Mouse (Mus musculus): ENCODE measurements at regions not wholly inside any gene's neighbourhood (a gene's known extent, or its start where the extent isn't known, plus 50 kb on each side); places are given as distances from the start of the nearest gene placed in this dataset.
A peak's percentile ranks its signal among the peaks of the same experiment; 100 is the strongest.

DNA sequence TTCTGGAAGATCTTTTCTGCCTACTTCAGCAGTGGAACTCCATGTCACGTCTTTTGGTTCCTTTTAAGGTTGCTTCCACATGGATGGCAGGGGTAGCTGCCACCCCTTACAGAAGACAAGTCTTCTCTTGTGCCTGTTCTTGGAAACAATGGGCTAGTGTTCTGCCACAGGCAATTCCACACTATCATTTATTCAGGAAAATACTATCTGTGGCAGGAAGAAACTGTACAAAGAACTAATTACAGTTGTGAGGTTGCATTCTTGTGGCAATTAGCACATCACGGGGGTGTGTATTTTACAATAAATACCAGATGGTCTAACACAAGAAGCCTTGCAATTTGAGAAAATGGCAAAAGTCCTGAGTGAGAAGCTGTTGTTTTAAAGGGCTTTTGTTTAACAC lies 489.8 kb downstream of the Ccdc50 start:
- no peak overlapping the region for H3K4me3 ChIP-seq
- H3K9me3 ChIP-seq, result no peaks in the 10 kb centered on the region
- no peak overlapping the region for H3K9ac ChIP-seq
- no peak for ATAC-seq (ENCODE audit: low FRiP score, low read depth)
- H3K4me2 ChIP-seq (replicated peaks), result no peak overlapping the region
- no peak overlapping the region for H3K27ac ChIP-seq
- no peaks in the 10 kb centered on the region for H3K4me1 ChIP-seq
- no peaks in the 10 kb centered on the region for H3K36me3 ChIP-seq
- WGBS, result 39% methylated on average over 2 of the region's 2 CpGs
- H3K27me3 ChIP-seq (replicated peaks), result no peaks in the 10 kb centered on the region

- H3K9ac ChIP-seq, result no peak overlapping the region
- H3K27ac ChIP-seq, result no peak overlapping the region
- no peaks in the 10 kb centered on the region for H3K27me3 ChIP-seq (replicated peaks)
- H3K4me2 ChIP-seq (replicated peaks), result no peak overlapping the region
- no peak overlapping the region for H3K4me3 ChIP-seq
- 81% methylated on average over 3 of the region's 3 CpGs for WGBS
- H3K4me1 ChIP-seq, result no peaks in the 10 kb centered on the region
- no peaks in the 10 kb centered on the region for H3K36me3 ChIP-seq
- no peaks in the 10 kb centered on the region for H3K9me3 ChIP-seq
- no peak for ATAC-seq (ENCODE audit: low FRiP score, low read depth)
These were observed 490.3 kb downstream of the Ccdc50 start for GRCm38 (mm10) chr16:27878950-27879349.

DNA sequence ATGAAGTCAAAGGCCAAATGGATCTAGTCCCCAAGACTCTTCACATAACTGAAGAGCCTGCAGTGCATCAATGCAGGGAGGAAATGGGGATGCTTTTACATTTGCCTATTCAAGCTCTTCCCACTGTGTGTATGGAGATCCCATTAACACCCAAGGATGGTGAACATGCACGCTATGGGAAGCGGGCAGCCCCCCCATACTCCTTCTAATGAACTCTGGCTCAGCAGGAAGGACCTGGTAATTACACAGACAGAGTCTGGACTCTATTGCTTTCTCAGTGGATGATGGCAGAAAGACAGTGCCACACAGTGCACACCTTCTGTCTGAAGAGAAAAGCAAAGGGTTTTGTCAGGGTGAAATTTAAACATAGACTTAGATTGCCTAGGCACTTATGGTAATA lies 495.7 kb downstream of the Ccdc50 start:
- Histone ChIP-seq H3K9me3 (no peaks in the 10 kb centered on the region), H3K27me3 (replicated peaks) (no peaks in the 10 kb centered on the region), H3K9ac (no peak overlapping the region), H3K4me3 (no peak overlapping the region), H3K4me1 (no peaks in the 10 kb centered on the region), H3K36me3 (no peaks in the 10 kb centered on the region), H3K27ac (no peak overlapping the region), H3K4me2 (replicated peaks) (no peak overlapping the region)
- WGBS, result 17% methylated on average over 2 of the region's 2 CpGs
- ATAC-seq (ENCODE audit: low FRiP score, low read depth), result no peak; the same call in 1 of the 2 replicates

GRCm38 (mm10) chr16:27906036-27906435 lies 517.4 kb downstream of the Ccdc50 start:
- H3K4me2 ChIP-seq (replicated peaks), result no peak overlapping the region
- no peaks in the 10 kb centered on the region for H3K27me3 ChIP-seq (replicated peaks)
- H3K4me3 ChIP-seq, result no peak overlapping the region
- ATAC-seq (ENCODE audit: low FRiP score, low read depth), result no peak
- no peaks in the 10 kb centered on the region for H3K36me3 ChIP-seq
- no peaks in the 10 kb centered on the region for H3K4me1 ChIP-seq
- H3K27ac ChIP-seq, result no peak overlapping the region
- no peaks in the 10 kb centered on the region for H3K9me3 ChIP-seq
- no peak overlapping the region for H3K9ac ChIP-seq
- whole genome bisulfite sequencing, result 5% methylated on average over 2 of the region's 2 CpGs

DNA sequence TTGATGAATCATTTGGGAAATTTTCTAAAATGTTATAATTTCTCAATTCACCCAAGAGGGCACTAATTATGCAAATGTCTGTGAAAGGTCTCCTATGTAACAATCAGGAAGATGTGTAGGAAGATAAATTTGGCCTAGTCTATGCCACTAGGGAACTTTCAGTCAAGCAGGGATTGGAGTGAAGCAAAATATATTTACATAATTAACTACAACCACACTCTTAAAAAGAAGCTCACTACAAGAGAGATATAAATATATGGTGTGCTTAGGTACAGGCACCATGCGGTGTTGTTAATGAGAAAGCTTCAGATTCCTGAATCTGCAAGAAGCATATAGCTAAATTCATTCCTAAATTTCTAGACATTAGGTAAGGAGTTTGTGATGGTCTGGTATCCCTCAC lies 526.8 kb downstream of the Ccdc50 start:
- WGBS, result 89% methylated on average over 1 of the region's 1 CpGs
- peak; percentile 33; the same call in 1 of the 2 replicates for ATAC-seq (ENCODE audit: low FRiP score, low read depth)

GRCm38 (mm10) chr16:27925528-27926360 lies 537.1 kb downstream of the Ccdc50 start:
- no peak for ATAC-seq (ENCODE audit: low FRiP score, low read depth)
- Histone ChIP-seq H3K4me2 (replicated peaks) (no peak overlapping the region), H3K27ac (no peak overlapping the region), H3K27me3 (replicated peaks) (no peaks in the 10 kb centered on the region), H3K4me3 (no peak overlapping the region), H3K9me3 (no peaks in the 10 kb centered on the region), H3K4me1 (no peaks in the 10 kb centered on the region), H3K9ac (no peak overlapping the region), H3K36me3 (no peaks in the 10 kb centered on the region)
- 66% methylated on average over 7 of the region's 7 CpGs for WGBS

More for the DNA sequence above, 526.8 kb downstream of the Ccdc50 start:
- Histone ChIP-seq H3K9me3 (no peaks in the 10 kb centered on the region), H3K4me1 (no peaks in the 10 kb centered on the region), H3K36me3 (no peaks in the 10 kb centered on the region), H3K4me2 (replicated peaks) (no peak overlapping the region), H3K9ac (no peak overlapping the region), H3K27me3 (replicated peaks) (no peaks in the 10 kb centered on the region), H3K4me3 (no peak overlapping the region), H3K27ac (no peak overlapping the region)

- Histone ChIP-seq H3K9ac (no peak overlapping the region), H3K4me1 (no peaks in the 10 kb centered on the region), H3K27me3 (replicated peaks) (no peaks in the 10 kb centered on the region), H3K9me3 (no peaks in the 10 kb centered on the region), H3K4me2 (replicated peaks) (no peak overlapping the region), H3K27ac (no peak overlapping the region), H3K36me3 (no peaks in the 10 kb centered on the region), H3K4me3 (no peak overlapping the region)
- no peak for ATAC-seq (ENCODE audit: low FRiP score, low read depth)
- 24% methylated on average over 1 of the region's 1 CpGs for WGBS
These were observed 537.6 kb downstream of the Ccdc50 start for GRCm38 (mm10) chr16:27926361-27926651.

GRCm38 (mm10) chr16:27949291-27949690 lies 560.6 kb downstream of the Ccdc50 start:
- ATAC-seq (ENCODE audit: low FRiP score, low read depth), result no peak

DNA sequence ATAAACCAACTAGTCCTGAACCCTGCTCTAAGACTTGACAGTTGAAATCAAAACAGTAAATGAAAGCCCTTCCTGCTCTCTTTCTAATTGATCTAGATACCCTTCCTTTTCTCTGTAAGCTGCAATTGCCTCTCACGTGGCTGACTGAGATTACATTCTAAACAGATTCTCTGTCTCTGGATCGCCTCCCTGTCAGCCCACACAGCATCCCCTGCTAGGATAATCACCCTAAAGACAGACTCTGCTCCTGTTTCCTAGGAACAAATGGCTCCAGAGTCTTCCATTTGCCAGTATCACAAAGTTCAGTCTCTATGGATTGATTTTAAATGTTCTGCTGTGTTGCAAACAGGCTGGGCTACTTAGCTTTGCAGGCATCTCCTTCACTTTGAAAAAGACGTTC lies 561.1 kb downstream of the Ccdc50 start:
- Histone ChIP-seq H3K4me1 (no peaks in the 10 kb centered on the region), H3K4me2 (replicated peaks) (no peak overlapping the region), H3K9ac (no peak overlapping the region), H3K27me3 (replicated peaks) (no peaks in the 10 kb centered on the region), H3K4me3 (no peak overlapping the region), H3K9me3 (no peaks in the 10 kb centered on the region), H3K36me3 (no peaks in the 10 kb centered on the region), H3K27ac (no peak overlapping the region)
- ATAC-seq (ENCODE audit: low FRiP score, low read depth), result no peak
- WGBS, result 33% methylated on average over 3 of the region's 3 CpGs

More at GRCm38 (mm10) chr16:27949291-27949690, 560.6 kb downstream of the Ccdc50 start:
- no peaks in the 10 kb centered on the region for H3K4me1 ChIP-seq
- no peak overlapping the region for H3K4me2 ChIP-seq (replicated peaks)
- 83% methylated on average over 3 of the region's 3 CpGs for WGBS
- no peaks in the 10 kb centered on the region for H3K9me3 ChIP-seq
- no peaks in the 10 kb centered on the region for H3K27me3 ChIP-seq (replicated peaks)
- no peaks in the 10 kb centered on the region for H3K36me3 ChIP-seq
- H3K9ac ChIP-seq, result no peak overlapping the region
- no peak overlapping the region for H3K27ac ChIP-seq
- H3K4me3 ChIP-seq, result no peak overlapping the region

DNA sequence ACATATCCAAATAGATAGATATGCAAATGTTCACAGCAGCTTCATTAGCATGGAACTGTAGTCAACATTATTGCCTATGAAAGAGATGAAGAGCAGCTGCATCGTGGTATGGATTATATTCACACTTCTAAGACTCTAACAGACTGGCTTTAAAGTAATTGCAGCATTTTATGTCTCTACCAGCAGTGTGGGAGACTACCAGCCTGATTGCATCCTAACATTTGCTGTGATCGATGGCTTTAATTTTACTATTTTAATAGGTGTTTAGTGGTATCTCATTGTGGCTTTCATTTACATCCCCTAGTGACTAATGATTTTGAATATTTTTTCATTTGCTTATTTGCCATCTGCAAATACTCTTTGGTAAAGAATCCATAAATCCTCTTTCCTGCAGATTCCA lies 574.1 kb downstream of the Ccdc50 start:
- ATAC-seq (ENCODE audit: low FRiP score, low read depth), result peak; percentile 88
- H3K4me3 ChIP-seq, result no peak overlapping the region
- H3K9ac ChIP-seq, result no peak overlapping the region
- no peaks in the 10 kb centered on the region for H3K27me3 ChIP-seq (replicated peaks)
- H3K27ac ChIP-seq, result no peak overlapping the region
- no peak overlapping the region for H3K4me2 ChIP-seq (replicated peaks)
- H3K4me1 ChIP-seq, result no peaks in the 10 kb centered on the region
- no peaks in the 10 kb centered on the region for H3K36me3 ChIP-seq
- no peaks in the 10 kb centered on the region for H3K9me3 ChIP-seq
- WGBS, result 63% methylated on average over 2 of the region's 2 CpGs

GRCm38 (mm10) chr16:27978730-27979440 lies 590.2 kb downstream of the Ccdc50 start:
- no peaks in the 10 kb centered on the region for H3K4me1 ChIP-seq
- ATAC-seq (ENCODE audit: low FRiP score, low read depth), result no peak
- no peak overlapping the region for H3K4me2 ChIP-seq (replicated peaks)
- WGBS, result 87% methylated on average over 4 of the region's 4 CpGs
- H3K9ac ChIP-seq, result no peak overlapping the region
- H3K27me3 ChIP-seq (replicated peaks), result no peaks in the 10 kb centered on the region
- H3K36me3 ChIP-seq, result no peaks in the 10 kb centered on the region
- no peaks in the 10 kb centered on the region for H3K9me3 ChIP-seq
- no peak overlapping the region for H3K4me3 ChIP-seq
- no peak overlapping the region for H3K27ac ChIP-seq

GRCm38 (mm10) chr16:28015276-28015897 lies 626.7 kb downstream of the Ccdc50 start:
- Histone ChIP-seq H3K4me2 (replicated peaks) (no peak overlapping the region), H3K4me3 (no peak overlapping the region), H3K9ac (no peak overlapping the region), H3K4me1 (no peaks in the 10 kb centered on the region), H3K27ac (no peak overlapping the region), H3K36me3 (no peaks in the 10 kb centered on the region), H3K27me3 (replicated peaks) (no peaks in the 10 kb centered on the region), H3K9me3 (no peaks in the 10 kb centered on the region)
- ATAC-seq (ENCODE audit: low FRiP score, low read depth), result no peak
- 49% methylated on average over 6 of the region's 6 CpGs for WGBS
